Mouse (Mus musculus): ENCODE measurements around the gene 4933427D14Rik. TPM values are rescaled to one million over a fixed set of nuclear protein-coding genes. Genes with fewer than 3 reads are reported as not detected.
A peak's percentile ranks its signal among the peaks of the same experiment; 100 is the strongest.

Gene 4933427D14Rik
- polyA plus RNA-seq, 1 experiment from 2014 or later = 14.1 TPM

DNA sequence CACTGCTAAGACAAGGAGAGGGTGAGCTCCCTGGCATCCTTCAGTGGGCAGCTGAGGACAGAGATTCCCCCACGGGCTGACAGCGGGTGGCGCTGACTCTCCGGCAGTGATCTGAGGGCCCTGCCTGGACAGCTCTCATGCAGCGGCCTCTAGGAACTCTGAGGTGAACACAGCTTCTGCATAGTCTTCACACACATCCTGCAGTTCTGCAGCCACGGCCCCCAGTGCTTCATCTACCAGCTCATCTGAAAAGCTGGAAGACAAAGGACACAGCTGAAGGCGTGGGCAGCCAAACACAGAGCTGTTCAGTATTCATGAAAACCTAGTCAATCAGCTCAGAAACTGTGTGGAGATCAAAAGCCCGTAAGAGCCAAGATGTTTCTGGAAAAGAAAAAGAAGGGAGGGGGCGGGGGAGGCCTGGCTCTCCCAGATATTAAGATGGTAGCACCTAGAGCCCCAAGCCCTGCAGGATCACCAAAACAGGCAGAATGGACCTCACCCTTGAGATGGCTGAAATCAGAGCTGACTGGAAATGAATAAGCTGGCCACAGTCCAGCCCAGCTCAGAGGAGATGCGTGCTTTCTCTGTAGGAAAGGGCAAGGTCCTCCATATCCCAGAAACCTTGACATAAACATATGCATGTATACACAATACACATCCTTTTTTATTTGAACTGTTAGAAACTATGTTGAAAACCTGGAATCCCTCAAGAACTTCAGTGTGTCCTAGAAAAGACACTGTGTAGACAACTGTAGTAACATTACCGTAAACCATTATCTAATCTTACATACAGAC, 51.9 kb downstream of the 4933427D14Rik start:
- Histone ChIP-seq H3K27ac (ENCODE audit: low read depth, low read length) (peak overlapping the region; percentile 44; the same call in 1 of the 2 replicates), H3K9me3 (ENCODE audit: control insufficient read depth, low read length) (no peaks in the 10 kb centered on the region), H3K4me1 (ENCODE audit: control insufficient read depth, insufficient read depth, low read depth, low read length) (peaks cover 6% of the 10 kb centered on the region; the same call in 1 of the 2 replicates), H3K4me2 (ENCODE audit: low read length) (no peak overlapping the region), H3K36me3 (ENCODE audit: control insufficient read depth, insufficient read depth, low read length) (peaks cover 10% of the 10 kb centered on the region), H3K9ac (ENCODE audit: low read depth, low read length) (0 out of 2 replicates have a peak overlapping the region, but pooled peaks have one; percentile 19), H3K4me3 (ENCODE audit: low read length) (no peak overlapping the region), H3K27me3 (replicated peaks; ENCODE audit: control insufficient read depth, insufficient read depth, low read length) (no peaks in the 10 kb centered on the region)
- ATAC-seq = no peak
- 51% methylated on average over 11 of the region's 11 CpGs for WGBS

- Histone ChIP-seq H3K4me1 (ENCODE audit: control insufficient read depth, insufficient read depth, low read depth, low read length) (peaks cover 7% of the 10 kb centered on the region; the same call in 1 of the 2 replicates), H3K9me3 (ENCODE audit: control insufficient read depth, low read length) (no peaks in the 10 kb centered on the region), H3K4me2 (ENCODE audit: low read length) (no peak overlapping the region), H3K9ac (ENCODE audit: low read depth, low read length) (no peak overlapping the region), H3K27me3 (replicated peaks; ENCODE audit: control insufficient read depth, insufficient read depth, low read length) (no peaks in the 10 kb centered on the region), H3K4me3 (ENCODE audit: low read length) (no peak overlapping the region), H3K36me3 (ENCODE audit: control insufficient read depth, insufficient read depth, low read length) (peaks cover 6% of the 10 kb centered on the region), H3K27ac (ENCODE audit: low read depth, low read length) (no peak overlapping the region)
- 83% methylated on average over 12 of the region's 12 CpGs for WGBS
- ATAC-seq = no peak
Measured at GRCm38 (mm10) chr11:72153122-72153862, 54.0 kb downstream of the 4933427D14Rik start.

GRCm38 (mm10) chr11:72151120-72151519, 56.1 kb downstream of the 4933427D14Rik start:
- no peak overlapping the region for H3K4me3 ChIP-seq (ENCODE audit: low read length)
- H3K27ac ChIP-seq (ENCODE audit: low read depth, low read length) = no peak overlapping the region
- H3K36me3 ChIP-seq (ENCODE audit: control insufficient read depth, insufficient read depth, low read length) = peaks cover 2% of the 10 kb centered on the region
- no peak for ATAC-seq
- no peaks in the 10 kb centered on the region for H3K27me3 ChIP-seq (replicated peaks; ENCODE audit: control insufficient read depth, insufficient read depth, low read length)
- WGBS = 53% methylated on average over 2 of the region's 2 CpGs
- no peak overlapping the region for H3K4me2 ChIP-seq (ENCODE audit: low read length)
- no peaks in the 10 kb centered on the region for H3K9me3 ChIP-seq (ENCODE audit: control insufficient read depth, low read length)
- no peak overlapping the region for H3K9ac ChIP-seq (ENCODE audit: low read depth, low read length)
- H3K4me1 ChIP-seq (ENCODE audit: control insufficient read depth, insufficient read depth, low read depth, low read length) = peaks cover 12% of the 10 kb centered on the region

GRCm38 (mm10) chr11:72147910-72148309, 59.3 kb downstream of the 4933427D14Rik start:
- WGBS = 19% methylated on average over 3 of the region's 3 CpGs
- peak; percentile 67 for ATAC-seq

DNA sequence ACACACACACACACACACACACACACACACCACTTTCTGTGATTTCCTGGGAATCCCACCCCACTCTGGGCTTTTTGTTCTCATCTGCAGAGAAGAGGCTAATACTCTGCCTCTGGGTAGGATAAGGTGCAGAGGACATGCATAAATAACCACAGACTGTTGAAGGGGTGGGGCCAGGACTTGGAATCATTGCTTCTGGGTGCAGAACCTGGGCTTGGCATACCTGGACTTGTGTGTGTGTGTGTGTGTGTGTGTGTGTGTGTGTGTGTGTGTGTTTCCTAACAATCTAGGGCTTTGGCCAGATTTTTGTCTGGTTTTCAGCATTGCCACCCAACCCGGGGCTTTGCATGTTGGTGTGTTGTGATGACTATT, 61.4 kb downstream of the 4933427D14Rik start:
- WGBS = 79% methylated on average over 1 of the region's 1 CpGs
- Histone ChIP-seq H3K27ac (ENCODE audit: low read depth, low read length) (no peak overlapping the region), H3K36me3 (ENCODE audit: control insufficient read depth, insufficient read depth, low read length) (no peaks in the 10 kb centered on the region), H3K9me3 (ENCODE audit: control insufficient read depth, low read length) (no peaks in the 10 kb centered on the region), H3K4me2 (ENCODE audit: low read length) (no peak overlapping the region), H3K4me3 (ENCODE audit: low read length) (no peak overlapping the region), H3K27me3 (replicated peaks; ENCODE audit: control insufficient read depth, insufficient read depth, low read length) (no peaks in the 10 kb centered on the region), H3K9ac (ENCODE audit: low read depth, low read length) (no peak overlapping the region), H3K4me1 (ENCODE audit: control insufficient read depth, insufficient read depth, low read depth, low read length) (peaks cover 10% of the 10 kb centered on the region)
- no peak for ATAC-seq

More at GRCm38 (mm10) chr11:72147910-72148309, 59.3 kb downstream of the 4933427D14Rik start:
- Histone ChIP-seq H3K9ac (ENCODE audit: low read depth, low read length) (no peak overlapping the region), H3K27me3 (replicated peaks; ENCODE audit: control insufficient read depth, insufficient read depth, low read length) (no peaks in the 10 kb centered on the region), H3K4me1 (ENCODE audit: control insufficient read depth, insufficient read depth, low read depth, low read length) (peaks cover 9% of the 10 kb centered on the region), H3K4me2 (ENCODE audit: low read length) (no peak overlapping the region), H3K4me3 (ENCODE audit: low read length) (no peak overlapping the region), H3K9me3 (ENCODE audit: control insufficient read depth, low read length) (no peaks in the 10 kb centered on the region), H3K36me3 (ENCODE audit: control insufficient read depth, insufficient read depth, low read length) (no peaks in the 10 kb centered on the region), H3K27ac (ENCODE audit: low read depth, low read length) (no peak overlapping the region)

GRCm38 (mm10) chr11:72145182-72145876, 61.9 kb downstream of the 4933427D14Rik start:
- Histone ChIP-seq H3K27ac (ENCODE audit: low read depth, low read length) (no peak overlapping the region), H3K9me3 (ENCODE audit: control insufficient read depth, low read length) (no peaks in the 10 kb centered on the region), H3K9ac (ENCODE audit: low read depth, low read length) (no peak overlapping the region), H3K4me2 (ENCODE audit: low read length) (no peak overlapping the region), H3K27me3 (replicated peaks; ENCODE audit: control insufficient read depth, insufficient read depth, low read length) (no peaks in the 10 kb centered on the region), H3K4me3 (ENCODE audit: low read length) (no peak overlapping the region), H3K4me1 (ENCODE audit: control insufficient read depth, insufficient read depth, low read depth, low read length) (peaks cover 10% of the 10 kb centered on the region), H3K36me3 (ENCODE audit: control insufficient read depth, insufficient read depth, low read length) (no peaks in the 10 kb centered on the region)
- no peak for ATAC-seq
- 19% methylated on average over 2 of the region's 2 CpGs for WGBS

GRCm38 (mm10) chr11:72142889-72143288, 64.4 kb downstream of the 4933427D14Rik start:
- WGBS = 22% methylated on average over 6 of the region's 10 CpGs
- Histone ChIP-seq H3K9ac (ENCODE audit: low read depth, low read length) (peak overlapping the region; percentile 31; the same call in 1 of the 2 replicates), H3K4me2 (ENCODE audit: low read length) (no peak overlapping the region), H3K36me3 (ENCODE audit: control insufficient read depth, insufficient read depth, low read length) (no peaks in the 10 kb centered on the region), H3K4me3 (ENCODE audit: low read length) (no peak overlapping the region), H3K9me3 (ENCODE audit: control insufficient read depth, low read length) (no peaks in the 10 kb centered on the region), H3K27ac (ENCODE audit: low read depth, low read length) (peak overlapping the region; percentile 56; the same call in 1 of the 2 replicates), H3K27me3 (replicated peaks; ENCODE audit: control insufficient read depth, insufficient read depth, low read length) (no peaks in the 10 kb centered on the region), H3K4me1 (ENCODE audit: control insufficient read depth, insufficient read depth, low read depth, low read length) (peaks cover 6% of the 10 kb centered on the region)
- peak; percentile 59 for ATAC-seq

GRCm38 (mm10) chr11:72140198-72140597, 67.1 kb downstream of the 4933427D14Rik start:
- Histone ChIP-seq H3K4me1 (ENCODE audit: control insufficient read depth, insufficient read depth, low read depth, low read length) (peaks cover 7% of the 10 kb centered on the region), H3K4me2 (ENCODE audit: low read length) (no peak overlapping the region), H3K27ac (ENCODE audit: low read depth, low read length) (no peak overlapping the region), H3K36me3 (ENCODE audit: control insufficient read depth, insufficient read depth, low read length) (no peaks in the 10 kb centered on the region), H3K9me3 (ENCODE audit: control insufficient read depth, low read length) (no peaks in the 10 kb centered on the region), H3K27me3 (replicated peaks; ENCODE audit: control insufficient read depth, insufficient read depth, low read length) (no peaks in the 10 kb centered on the region), H3K9ac (ENCODE audit: low read depth, low read length) (no peak overlapping the region), H3K4me3 (ENCODE audit: low read length) (no peak overlapping the region)
- ATAC-seq = no peak
- WGBS = 68% methylated on average over 6 of the region's 6 CpGs

Data from hindbrain, embryonic 16.5 days (tissue).